Mouse (Mus musculus) bone marrow, adult 2 months (tissue): ENCODE results near the gene Tmem267.

Source experiments
- CTCF ChIP-seq: fragments of 200-500 bp; IDR thresholded peaks from 2 replicates; pipeline ENCODE4 v1.5.1; 2011; ENCODE audit warnings: low read length, control low read depth; ENCODE audit not compliant: control insufficient read depth, insufficient read depth
- POLR2A ChIP-seq: fragments of 200-500 bp; IDR thresholded peaks from 2 replicates; pipeline ENCODE4 v1.6.1; 2011; ENCODE audit warnings: low read depth, mild to moderate bottlenecking, control low read depth, low read length, borderline replicate concordance; ENCODE audit not compliant: control insufficient read depth

- TF ChIP-seq CTCF: no peak
- TF ChIP-seq POLR2A: no peak
These were observed 34.3 kb upstream of the Tmem267 start for GRCm38 (mm10) chr13:119453563-119453962.
